Mouse (Mus musculus) embryonic fibroblast, embryonic 13.5 days (primary cell): Measurements from ENCODE around the gene Rnf141. TPM values are rescaled to one million over a fixed set of nuclear protein-coding genes. Genes with fewer than 3 reads are reported as not detected.

ENCODE experiments used
- H3K27ac ChIP-seq: 2 replicates; pipeline ENCODE4 v1.5.1; 2012; ENCODE audit warnings: low read length, control low read depth, inconsistent platforms; ENCODE audit not compliant: insufficient read depth
- H3K4me1 ChIP-seq: 2 replicates; pipeline ENCODE4 v1.6.1; 2011; ENCODE audit warnings: low read length; ENCODE audit not compliant: control insufficient read depth, insufficient read depth
- H3K4me3 ChIP-seq: 2 replicates; pipeline ENCODE4 v1.5.1; 2011; ENCODE audit warnings: mild to moderate bottlenecking, control low read depth, low read length; ENCODE audit not compliant: insufficient read depth
- CTCF ChIP-seq: IDR thresholded peaks from 2 replicates; pipeline ENCODE4 v1.5.1; 2011; ENCODE audit warnings: mild to moderate bottlenecking, control low read depth, low read length, moderate library complexity, borderline replicate concordance; ENCODE audit not compliant: insufficient read depth
- POLR2A ChIP-seq: IDR thresholded peaks from 2 replicates; pipeline ENCODE4 v1.6.1; 2011; ENCODE audit warnings: low read depth, mild to moderate bottlenecking, control low read depth, low read length, moderate library complexity
- polyA plus RNA-seq: library from polyadenylated mRNA; stranded (reverse); fragments of >200 nt; gene quantifications from 2 replicates; pipeline ENCODE4 v1.2.4, GENCODE M21; 2011; ENCODE audit warnings: low read depth; ENCODE audit not compliant: missing spikeins, insufficient read length

Gene Rnf141
- polyA plus RNA-seq, 1 experiment = 36.1 TPM

- Histone ChIP-seq H3K4me3 (no peak overlapping the region), H3K27ac (0 out of 2 replicates have a peak overlapping the region, but pooled peaks have one; percentile 16), H3K4me1 (peaks cover 36% of the 10 kb centered on the region)
- TF ChIP-seq CTCF (no peak), POLR2A (no peak)
Observed at GRCm38 (mm10) chr7:110782135-110782534, 62.1 kb downstream of the Rnf141 start.

- H3K4me3 ChIP-seq = no peak overlapping the region
- TF ChIP-seq POLR2A (no peak), CTCF (no peak)
- H3K27ac ChIP-seq = peak overlapping the region; percentile 70
- peaks cover 33% of the 10 kb centered on the region for H3K4me1 ChIP-seq
Observed at GRCm38 (mm10) chr7:110781231-110781711, 63.0 kb downstream of the Rnf141 start.

- TF ChIP-seq POLR2A (no peak), CTCF (no peak)
- peak overlapping the region; percentile 70 for H3K27ac ChIP-seq
Observed at GRCm38 (mm10) chr7:110780520-110780919, 63.7 kb downstream of the Rnf141 start.

GRCm38 (mm10) chr7:110779605-110780111, 64.6 kb downstream of the Rnf141 start:
- no peak overlapping the region for H3K4me3 ChIP-seq
- peak overlapping the region; percentile 51; the same call in 1 of the 2 replicates for H3K27ac ChIP-seq
- TF ChIP-seq CTCF (no peak), POLR2A (no peak)
- peaks cover 20% of the 10 kb centered on the region for H3K4me1 ChIP-seq

More at GRCm38 (mm10) chr7:110780520-110780919, 63.7 kb downstream of the Rnf141 start:
- Histone ChIP-seq H3K4me1 (peaks cover 27% of the 10 kb centered on the region), H3K4me3 (no peak overlapping the region)

- Histone ChIP-seq H3K4me1 (peaks cover 20% of the 10 kb centered on the region), H3K27ac (no peak overlapping the region), H3K4me3 (no peak overlapping the region)
- TF ChIP-seq CTCF = no peak
- TF ChIP-seq POLR2A = no peak
Observed at GRCm38 (mm10) chr7:110778933-110779332, 65.3 kb downstream of the Rnf141 start.

- no peak overlapping the region for H3K4me3 ChIP-seq
- H3K27ac ChIP-seq = no peak overlapping the region
- H3K4me1 ChIP-seq = peaks cover 18% of the 10 kb centered on the region
- no peak for TF ChIP-seq CTCF
- no peak for TF ChIP-seq POLR2A
Observed at GRCm38 (mm10) chr7:110777146-110778001, 66.9 kb downstream of the Rnf141 start.

- no peak overlapping the region for H3K27ac ChIP-seq
Observed at GRCm38 (mm10) chr7:110774674-110775073, 69.6 kb downstream of the Rnf141 start.

GRCm38 (mm10) chr7:110774077-110774476, 70.2 kb downstream of the Rnf141 start:
- H3K4me3 ChIP-seq = no peak overlapping the region
- peak overlapping the region; percentile 20; the same call in 1 of the 2 replicates for H3K27ac ChIP-seq
- no peak for TF ChIP-seq CTCF
- no peak for TF ChIP-seq POLR2A
- H3K4me1 ChIP-seq = peaks cover 2% of the 10 kb centered on the region; the same call in 1 of the 2 replicates

More at GRCm38 (mm10) chr7:110774674-110775073, 69.6 kb downstream of the Rnf141 start:
- no peak overlapping the region for H3K4me3 ChIP-seq
- peaks cover 2% of the 10 kb centered on the region; the same call in 1 of the 2 replicates for H3K4me1 ChIP-seq
- TF ChIP-seq POLR2A (no peak), CTCF (no peak)

GRCm38 (mm10) chr7:110773204-110774002, 70.9 kb downstream of the Rnf141 start:
- Histone ChIP-seq H3K4me1 (peaks cover 2% of the 10 kb centered on the region; the same call in 1 of the 2 replicates), H3K27ac (peak overlapping the region; percentile 54), H3K4me3 (no peak overlapping the region)
- no peak for TF ChIP-seq POLR2A
- no peak for TF ChIP-seq CTCF

GRCm38 (mm10) chr7:110772343-110772742, 71.9 kb downstream of the Rnf141 start:
- TF ChIP-seq POLR2A (no peak), CTCF (no peak)
- Histone ChIP-seq H3K27ac (no peak overlapping the region), H3K4me1 (peaks cover 2% of the 10 kb centered on the region; the same call in 1 of the 2 replicates), H3K4me3 (no peak overlapping the region)
